Mouse (Mus musculus): ENCODE measurements around the gene Fbxo47. TPM values are rescaled to one million over a fixed set of nuclear protein-coding genes. Genes with fewer than 3 reads are reported as not detected.

Fbxo47 gene
- polyA plus RNA-seq, 1 experiment from 2014 or later, result 0.29 TPM

GRCm38 (mm10) chr11:97891821-97892220 lies 7.9 kb upstream of the Fbxo47 start:
- Histone ChIP-seq H3K4me3 (ENCODE audit: low read depth, low read length) (no peak overlapping the region), H3K4me1 (replicated peaks; ENCODE audit: control insufficient read depth, insufficient read depth) (no peaks in the 10 kb centered on the region), H3K36me3 (ENCODE audit: control insufficient read depth, insufficient read depth, low read length) (no peaks in the 10 kb centered on the region), H3K4me2 (replicated peaks; ENCODE audit: low read depth) (no peak overlapping the region), H3K27me3 (ENCODE audit: control insufficient read depth, insufficient read depth, low read length) (no peaks in the 10 kb centered on the region), H3K9ac (ENCODE audit: low read length) (no peak overlapping the region), H3K27ac (replicated peaks) (no peak overlapping the region), H3K9me3 (ENCODE audit: control insufficient read depth, low read length) (no peaks in the 10 kb centered on the region)
- 70% methylated on average over 5 of the region's 5 CpGs for WGBS
- DNase-seq (ENCODE audit: low spot score), result no peak
- no peak for ATAC-seq (ENCODE audit: low FRiP score, low TSS enrichment)
- no peak for TF ChIP-seq EP300 (optimal IDR thresholded peaks at IDR 0.05)
- TF ChIP-seq CTCF (IDR thresholded peaks at IDR 0.05; ENCODE audit: low read depth), result no peak

GRCm38 (mm10) chr11:97885296-97885915 lies 1.5 kb upstream of the Fbxo47 start:
- no peaks in the 10 kb centered on the region for H3K9me3 ChIP-seq (ENCODE audit: control insufficient read depth, low read length)
- no peak overlapping the region for H3K9ac ChIP-seq (ENCODE audit: low read length)
- TF ChIP-seq CTCF (IDR thresholded peaks at IDR 0.05; ENCODE audit: low read depth) (no peak), EP300 (optimal IDR thresholded peaks at IDR 0.05) (no peak)
- WGBS, result 97% methylated on average over 2 of the region's 2 CpGs
- H3K4me3 ChIP-seq (ENCODE audit: low read depth, low read length), result no peak overlapping the region
- H3K27me3 ChIP-seq (ENCODE audit: control insufficient read depth, insufficient read depth, low read length), result no peaks in the 10 kb centered on the region
- no peak overlapping the region for H3K4me2 ChIP-seq (replicated peaks; ENCODE audit: low read depth)
- no peak overlapping the region for H3K27ac ChIP-seq (replicated peaks)
- H3K4me1 ChIP-seq (replicated peaks; ENCODE audit: control insufficient read depth, insufficient read depth), result no peaks in the 10 kb centered on the region
- DNase-seq (ENCODE audit: low spot score), result no peak
- no peak for ATAC-seq (ENCODE audit: low FRiP score, low TSS enrichment)
- no peaks in the 10 kb centered on the region for H3K36me3 ChIP-seq (ENCODE audit: control insufficient read depth, insufficient read depth, low read length)

DNA sequence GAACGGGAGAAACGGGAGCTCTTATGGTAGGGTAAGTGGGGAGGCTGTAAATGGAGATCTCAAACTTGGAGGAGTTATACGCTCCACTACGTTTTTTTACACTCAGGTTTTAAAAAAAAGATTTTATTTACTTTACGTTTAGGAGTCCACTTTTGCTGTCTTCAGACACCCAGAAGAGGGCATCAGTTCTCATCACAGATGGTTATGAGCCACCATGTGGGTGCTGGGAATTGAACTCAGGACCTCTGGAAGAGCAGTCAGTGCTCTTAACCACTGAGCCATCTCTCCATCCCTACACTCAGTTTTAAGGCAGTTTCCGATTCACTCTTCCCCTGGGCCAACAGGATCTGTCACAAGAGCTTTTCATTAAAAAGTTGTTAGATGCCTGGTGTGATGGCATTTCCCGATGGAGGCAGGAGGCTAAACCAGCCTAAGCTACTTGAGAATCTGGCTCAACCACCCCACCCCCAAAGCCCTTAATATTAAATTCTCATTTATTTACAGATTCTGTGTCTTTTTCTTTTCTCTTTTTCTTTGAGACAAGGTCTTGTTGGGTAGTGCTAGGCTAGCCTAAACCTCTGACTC lies 739 bp upstream of the Fbxo47 start:
- peak; percentile 29; the same call in 1 of the 2 replicates for TF ChIP-seq CTCF (IDR thresholded peaks at IDR 0.05; ENCODE audit: low read depth)
- no peak for TF ChIP-seq EP300 (optimal IDR thresholded peaks at IDR 0.05)
- Histone ChIP-seq H3K27ac (replicated peaks) (peak overlapping the region; percentile 86), H3K4me1 (replicated peaks; ENCODE audit: control insufficient read depth, insufficient read depth) (no peaks in the 10 kb centered on the region), H3K9me3 (ENCODE audit: control insufficient read depth, low read length) (no peaks in the 10 kb centered on the region), H3K36me3 (ENCODE audit: control insufficient read depth, insufficient read depth, low read length) (no peaks in the 10 kb centered on the region), H3K9ac (ENCODE audit: low read length) (peak overlapping the region; percentile 41), H3K27me3 (ENCODE audit: control insufficient read depth, insufficient read depth, low read length) (no peaks in the 10 kb centered on the region), H3K4me3 (ENCODE audit: low read depth, low read length) (peak overlapping the region; percentile 54), H3K4me2 (replicated peaks; ENCODE audit: low read depth) (peak overlapping the region; percentile 45)
- DNase-seq (ENCODE audit: low spot score) (no peak), ATAC-seq (ENCODE audit: low FRiP score, low TSS enrichment) (0 out of 2 replicates have a peak, but pooled peaks have one; percentile 2)
- 24% methylated on average over 7 of the region's 7 CpGs for WGBS

- Histone ChIP-seq H3K36me3 (ENCODE audit: control insufficient read depth, insufficient read depth, low read length) (no peaks in the 10 kb centered on the region), H3K4me1 (replicated peaks; ENCODE audit: control insufficient read depth, insufficient read depth) (no peaks in the 10 kb centered on the region), H3K9me3 (ENCODE audit: control insufficient read depth, low read length) (no peaks in the 10 kb centered on the region), H3K27ac (replicated peaks) (peak overlapping the region; percentile 79), H3K9ac (ENCODE audit: low read length) (peak overlapping the region; percentile 63), H3K4me2 (replicated peaks; ENCODE audit: low read depth) (peak overlapping the region; percentile 54), H3K27me3 (ENCODE audit: control insufficient read depth, insufficient read depth, low read length) (no peaks in the 10 kb centered on the region), H3K4me3 (ENCODE audit: low read depth, low read length) (peak overlapping the region; percentile 54)
- 5% methylated on average over 26 of the region's 26 CpGs for WGBS
- DNase-seq (ENCODE audit: low spot score), result peak; percentile 79
- peak; percentile 32 for ATAC-seq (ENCODE audit: low FRiP score, low TSS enrichment)
- TF ChIP-seq CTCF (IDR thresholded peaks at IDR 0.05; ENCODE audit: low read depth) (no peak), EP300 (optimal IDR thresholded peaks at IDR 0.05) (no peak)
Observed at GRCm38 (mm10) chr11:97883542-97883917, 424 bp downstream of the Fbxo47 start.

DNA sequence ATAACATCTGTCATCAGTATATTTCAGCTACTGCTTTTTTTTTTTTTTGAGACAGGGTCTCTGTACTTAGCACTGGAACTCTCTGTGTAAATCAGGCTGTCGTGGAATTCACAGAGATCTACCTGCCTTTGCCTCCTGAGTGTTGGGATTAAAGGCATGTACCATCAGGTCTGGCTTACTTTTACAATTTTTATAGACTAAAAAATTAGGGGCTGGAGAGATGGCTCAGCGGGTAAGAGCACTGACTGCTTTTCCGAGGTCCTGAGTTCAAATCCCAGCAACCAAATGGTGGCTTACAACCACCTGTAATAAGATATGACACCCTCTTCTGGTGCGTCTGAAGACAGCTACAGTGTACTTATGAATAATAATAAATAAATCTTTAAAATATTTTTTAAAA lies 3.6 kb downstream of the Fbxo47 start:
- no peak overlapping the region for H3K27ac ChIP-seq (replicated peaks)
- H3K36me3 ChIP-seq (ENCODE audit: control insufficient read depth, insufficient read depth, low read length), result no peaks in the 10 kb centered on the region
- no peaks in the 10 kb centered on the region for H3K9me3 ChIP-seq (ENCODE audit: control insufficient read depth, low read length)
- no peak overlapping the region for H3K9ac ChIP-seq (ENCODE audit: low read length)
- 85% methylated on average over 4 of the region's 4 CpGs for WGBS
- DNase-seq (ENCODE audit: low spot score), result no peak
- no peak for ATAC-seq (ENCODE audit: low FRiP score, low TSS enrichment)
- H3K4me1 ChIP-seq (replicated peaks; ENCODE audit: control insufficient read depth, insufficient read depth), result no peaks in the 10 kb centered on the region
- H3K4me2 ChIP-seq (replicated peaks; ENCODE audit: low read depth), result no peak overlapping the region
- no peaks in the 10 kb centered on the region for H3K27me3 ChIP-seq (ENCODE audit: control insufficient read depth, insufficient read depth, low read length)
- TF ChIP-seq EP300 (optimal IDR thresholded peaks at IDR 0.05), result no peak
- no peak for TF ChIP-seq CTCF (IDR thresholded peaks at IDR 0.05; ENCODE audit: low read depth)
- no peak overlapping the region for H3K4me3 ChIP-seq (ENCODE audit: low read depth, low read length)

DNA sequence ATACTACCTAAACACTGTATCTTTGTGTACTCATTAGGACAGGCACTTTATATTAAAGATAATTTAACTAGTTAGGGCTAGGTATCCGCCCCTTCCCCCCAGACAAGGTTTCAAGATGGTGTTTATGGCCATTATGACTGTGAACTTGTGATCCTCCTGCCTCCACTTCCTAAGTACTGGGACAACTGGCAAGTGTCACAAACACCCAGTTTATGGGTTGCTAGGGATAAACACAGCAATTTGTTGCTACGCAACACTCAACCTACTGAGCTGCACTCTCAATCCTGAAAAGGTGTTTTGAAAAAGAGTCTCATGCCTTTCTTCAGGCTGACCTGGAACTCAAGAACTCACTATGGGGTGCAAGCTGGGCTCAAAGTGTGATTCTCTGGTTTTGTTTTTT lies 6.6 kb downstream of the Fbxo47 start:
- Histone ChIP-seq H3K9me3 (ENCODE audit: control insufficient read depth, low read length) (no peaks in the 10 kb centered on the region), H3K36me3 (ENCODE audit: control insufficient read depth, insufficient read depth, low read length) (no peaks in the 10 kb centered on the region), H3K4me2 (replicated peaks; ENCODE audit: low read depth) (no peak overlapping the region), H3K4me1 (replicated peaks; ENCODE audit: control insufficient read depth, insufficient read depth) (no peaks in the 10 kb centered on the region), H3K27ac (replicated peaks) (no peak overlapping the region), H3K4me3 (ENCODE audit: low read depth, low read length) (no peak overlapping the region), H3K27me3 (ENCODE audit: control insufficient read depth, insufficient read depth, low read length) (no peaks in the 10 kb centered on the region), H3K9ac (ENCODE audit: low read length) (no peak overlapping the region)
- ATAC-seq (ENCODE audit: low FRiP score, low TSS enrichment) (no peak), DNase-seq (ENCODE audit: low spot score) (no peak)
- TF ChIP-seq EP300 (optimal IDR thresholded peaks at IDR 0.05), result no peak
- no peak for TF ChIP-seq CTCF (IDR thresholded peaks at IDR 0.05; ENCODE audit: low read depth)
- 82% methylated on average over 2 of the region's 2 CpGs for WGBS
